11 mouse cellular contexts compared by ENCODE assay signal in the genomic region with DNA sequence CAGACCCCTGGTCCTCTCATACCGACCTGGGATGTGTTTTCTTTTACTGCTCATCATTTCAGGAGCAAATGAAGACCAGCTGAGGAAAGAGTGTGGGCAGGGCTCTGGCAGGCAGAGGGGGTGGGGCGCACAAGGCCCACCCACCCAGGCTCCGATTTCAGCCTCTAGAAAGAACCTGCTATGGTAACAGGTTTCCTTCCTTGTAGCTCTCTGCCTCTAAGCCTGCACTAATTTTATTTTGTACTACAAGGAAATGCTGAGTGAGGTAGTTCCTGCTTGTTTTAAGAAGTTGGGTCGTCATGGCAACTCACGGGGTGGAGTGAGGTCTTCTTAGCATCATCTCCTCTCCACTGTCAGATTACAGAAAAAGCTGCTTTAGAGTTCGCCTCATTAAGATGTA.
DNase-seq lines count a peak whose midpoint lies in the region; ATAC-seq and TF ChIP-seq lines count a peak whose summit lies in the region.
"Had no signal": no experiment of that assay in that cellular context is flagged by ENCODE, and none has a peak within 500 bp of the region (broad histone marks: within the 10 kb centered on the region; RNA-seq: fewer than 3 reads in every experiment).

No protein-coding gene starts in this region.

- WGBS in lung, postnatal 0 days, result 25% methylated on average over 6 of the region's 6 CpGs

- H3K36me3 ChIP-seq in lung, postnatal 0 days (ENCODE audit: insufficient read depth, low read length), result no peaks in the 10 kb centered on the region
- no peaks in the 10 kb centered on the region for H3K36me3 ChIP-seq in splenic B cell, adult 2 months (ENCODE audit: control insufficient read depth, insufficient read depth, low read length, poor library complexity, severe bottlenecking)
- H3K36me3 ChIP-seq: liver, embryonic 15.5 days had no signal

- no peak for TF ChIP-seq CTCF in lung, postnatal 0 days (IDR thresholded peaks at IDR 0.05)

- no peaks in the 10 kb centered on the region for H3K9me3 ChIP-seq in lung, postnatal 0 days (ENCODE audit: low read length)
- H3K9me3 ChIP-seq: liver, embryonic 15.5 days had no signal

- H3K4me1 ChIP-seq in lung, postnatal 0 days (ENCODE audit: insufficient read depth, low read depth, low read length), result no peaks in the 10 kb centered on the region

- TF ChIP-seq EP300 in lung, postnatal 0 days (IDR thresholded peaks at IDR 0.05), result no peak

- no peak overlapping the region for H3K4me3 ChIP-seq in lung, postnatal 0 days (ENCODE audit: low read depth, low read length)
- H3K4me3 ChIP-seq: erythroblast, embryonic 14.5 days; liver, embryonic 15.5 days had no signal

- ATAC-seq in CD4-positive, CD25-positive, alpha-beta regulatory T cell, adult 4 months, result no peak
- ATAC-seq in lung, postnatal 0 days, result no peak
- ATAC-seq in inflammation-experienced regulatory T-cells, adult 6 months, result peak; percentile 46
- ATAC-seq in erythroblast, adult 5-6 weeks (replicated peaks; ENCODE audit: low FRiP score, poor library complexity, severe bottlenecking), result no peak
- no peak for ATAC-seq in granulocyte monocyte progenitor cell, adult 5-6 weeks (replicated peaks; ENCODE audit: poor library complexity, severe bottlenecking)

- peak; percentile 45 for DNase-seq in CD4-positive, CD25-positive, alpha-beta regulatory T cell, adult 2 months (ENCODE audit: low read depth, low spot score)
- DNase-seq in lung, postnatal 0 days (ENCODE audit: low spot score), result peak; percentile 42
- DNase-seq in lung, postnatal 25 days (ENCODE audit: low spot score), result no peak
- peak; percentile 6 for DNase-seq in splenic B cell, adult 2 months (ENCODE audit: low read depth, low spot score)
- DNase-seq: heart, postnatal 36 days had no signal

- H3K27ac ChIP-seq in lung, postnatal 0 days (ENCODE audit: low read length), result no peak overlapping the region
- H3K27ac ChIP-seq: liver, embryonic 15.5 days had no signal

- no peak overlapping the region for H3K9ac ChIP-seq in lung, postnatal 0 days (replicated peaks; ENCODE audit: low read depth)
- H3K9ac ChIP-seq: liver, embryonic 15.5 days had no signal

- H3K4me2 ChIP-seq in lung, postnatal 0 days (replicated peaks; ENCODE audit: low read depth, low read length), result no peak overlapping the region
- H3K4me2 ChIP-seq: liver, embryonic 15.5 days had no signal

- H3K27me3 ChIP-seq in lung, postnatal 0 days (replicated peaks; ENCODE audit: insufficient read depth, low read length), result no peaks in the 10 kb centered on the region
- H3K27me3 ChIP-seq in splenic B cell, adult 2 months (ENCODE audit: control insufficient read depth, insufficient read depth, low read length, poor library complexity, severe bottlenecking), result no peaks in the 10 kb centered on the region
